In genomic region chr10:39171134-39171533, GRCm38 (mm10) we compare ENCODE assay signal across 8 mouse cellular contexts. TPM values are rescaled to one million over a fixed set of nuclear protein-coding genes. Genes with fewer than 3 reads are reported as not detected.
DNase-seq lines count a peak whose midpoint lies in the region; ATAC-seq and TF ChIP-seq lines count a peak whose summit lies in the region.

No protein-coding gene starts in this region.

- H3K4me1 ChIP-seq in cortical plate, adult 2 months (ENCODE audit: control insufficient read depth, insufficient read depth, low read length) = no peaks in the 10 kb centered on the region
- peaks cover 47% of the 10 kb centered on the region for H3K4me1 ChIP-seq in megakaryocyte, embryonic 14.5 days

- peak; percentile 82 for ATAC-seq in activated CD4-positive, CD25-positive, alpha-beta regulatory T cell, adult 4 months

- H3K27me3 ChIP-seq in megakaryocyte, embryonic 14.5 days (replicated peaks) = peaks cover 40% of the 10 kb centered on the region

- DNase-seq in gastrocnemius, adult 8-10 months (ENCODE audit: low spot score in 2 of 2) = peak; percentile 78 to 81
- peak; percentile 86 for DNase-seq in hindlimb bud, embryonic 11.5 days (ENCODE audit: extremely low spot score, low read depth, low spot score)
- DNase-seq in left cerebral cortex, adult 8-10 months (ENCODE audit: low spot score in 2 of 2) = peak; percentile 89 to 91
- peak; percentile 96 for DNase-seq in right cerebral cortex, postnatal 10 days (ENCODE audit: low spot score in 2 of 2)
- DNase-seq in urinary bladder, postnatal 25 days (ENCODE audit: low spot score) = peak; percentile 87

- H3K36me3 ChIP-seq in megakaryocyte, embryonic 14.5 days (replicated peaks; ENCODE audit: low read length) = no peaks in the 10 kb centered on the region

- TF ChIP-seq CTCF in cortical plate, adult 2 months (IDR thresholded peaks at IDR 0.05; ENCODE audit: extremely low read depth, insufficient read depth, low read length) = peak; percentile 95

- peak; percentile 70; the same call in 1 of the 2 replicates for TF ChIP-seq POLR2A in cortical plate, adult 2 months (IDR thresholded peaks at IDR 0.05; ENCODE audit: extremely low read depth, insufficient read depth, low read length)

- H3K27ac ChIP-seq in cortical plate, adult 2 months (ENCODE audit: insufficient read depth, low read length) = peak overlapping the region; percentile 3; the same call in 1 of the 2 replicates

- no peaks in the 10 kb centered on the region for H3K9me3 ChIP-seq in megakaryocyte, embryonic 14.5 days

- peak overlapping the region; percentile 38 for H3K4me3 ChIP-seq in cortical plate, adult 2 months (ENCODE audit: insufficient read depth, low read length)
- H3K4me3 ChIP-seq in megakaryocyte, embryonic 14.5 days (replicated peaks) = peak overlapping the region; percentile 92

RNA-seq across cellular contexts. Expression of gene Ccn6, which starts 7.5 kb away (rescaled TPM):
- not detected for polyA plus RNA-seq in activated CD4-positive, CD25-positive, alpha-beta regulatory T cell, adult 4 months (2017; shearing (Covaris generic))
- polyA plus RNA-seq in cortical plate, adult 2 months (2012; rRNA removed) = 0.17 and 0.36 TPM in 2 replicates
- not detected for total RNA-seq in gastrocnemius, adult 8-10 months (2022)
- total RNA-seq in left cerebral cortex, adult 8-10 months (2022) = under 1 TPM in 3 of 4 experiments, not detected in 1; 0.35 to 0.59 (median 0.55) TPM
- not detected in 2 replicates for polyA plus RNA-seq in megakaryocyte, embryonic 14.5 days (2012; ENCODE audit: insufficient read depth, low replicate concordance)

RNA-seq across cellular contexts. Expression of gene Tube1, which starts 37.4 kb away (rescaled TPM):
- 1 to 10 TPM; 4.3 to 5.7 TPM for polyA plus RNA-seq in activated CD4-positive, CD25-positive, alpha-beta regulatory T cell, adult 4 months (2017; shearing (Covaris generic))
- 3.8 and 3.9 TPM in 2 replicates for polyA plus RNA-seq in cortical plate, adult 2 months (2012; rRNA removed)
- 1 to 10 TPM in 1 of 4 experiments, under 1 TPM in 3; 0.64 to 1.1 (median 0.95) TPM for total RNA-seq in gastrocnemius, adult 8-10 months (2022)
- 1 to 10 TPM; 2.1 to 2.9 (median 2.2) TPM for total RNA-seq in left cerebral cortex, adult 8-10 months (2022)
- 0.18 TPM in 1 of 2 replicates, not detected in the other for polyA plus RNA-seq in megakaryocyte, embryonic 14.5 days (2012; ENCODE audit: insufficient read depth, low replicate concordance)

RNA-seq across cellular contexts. Expression of gene Fam229b, which starts 37.4 kb away (rescaled TPM):
- polyA plus RNA-seq in activated CD4-positive, CD25-positive, alpha-beta regulatory T cell, adult 4 months (2017; shearing (Covaris generic)) = 1 to 10 TPM in 1 of 2 experiments, not detected in 1; 2.1 TPM
- polyA plus RNA-seq in cortical plate, adult 2 months (2012; rRNA removed) = 29.8 and 30.1 TPM in 2 replicates
- 1 to 10 TPM; 4.1 to 5.5 (median 4.7) TPM for total RNA-seq in gastrocnemius, adult 8-10 months (2022)
- total RNA-seq in left cerebral cortex, adult 8-10 months (2022) = 10 to 100 TPM; 12.8 to 16.9 (median 15.3) TPM
- 0.20 TPM in 1 of 2 replicates, not detected in the other for polyA plus RNA-seq in megakaryocyte, embryonic 14.5 days (2012; ENCODE audit: insufficient read depth, low replicate concordance)

Comparison
In these comparisons a context has a peak if more than half of its experiments do, and no peak if none do; other contexts are left out.
1. Peak in every context shown above with its lines: DNase-seq, ATAC-seq, H3K4me3 ChIP-seq and H3K27ac ChIP-seq.